Mouse (Mus musculus) cerebellum, postnatal 10 days (tissue): ENCODE data around the gene Retsat.

Experiments used
- DNase-seq, 2 experiments: peaks; one replicate each; pipeline ENCODE4 v3.0.0; 2021; ENCODE audit warnings: mixed read lengths in 2 of 2

Gene Retsat

DNA sequence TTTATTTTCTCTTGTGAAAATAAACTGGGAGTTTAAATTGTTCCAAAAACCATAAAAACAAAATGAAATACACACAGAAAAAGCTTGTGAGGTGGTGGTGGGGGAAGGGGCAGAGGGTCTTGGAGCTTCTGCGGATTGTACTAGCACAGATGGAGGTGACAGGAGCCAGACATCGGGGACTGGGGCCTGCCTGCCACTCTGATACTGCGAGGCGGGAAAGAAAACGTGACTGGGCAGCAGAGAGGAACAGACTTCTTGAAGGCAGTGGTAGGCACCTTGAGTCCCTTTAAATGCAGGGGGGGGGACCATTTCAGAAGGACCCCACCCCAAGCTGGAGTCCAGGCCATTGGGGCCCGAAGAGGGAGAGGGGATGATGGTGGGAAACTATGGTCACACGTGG, 28.1 kb downstream of the Retsat start:
- DNase-seq, result peak; percentile 52 to 58

GRCm38 (mm10) chr6:72627276-72627675, 29.0 kb downstream of the Retsat start:
- peak; percentile 89 to 92 for DNase-seq

- peak in 1 of 2 experiments; percentile 38 for DNase-seq
Measured at GRCm38 (mm10) chr6:72630370-72630769, 32.1 kb downstream of the Retsat start.

- peak; percentile 72 to 73 for DNase-seq
Measured at GRCm38 (mm10) chr6:72630961-72631360, 32.7 kb downstream of the Retsat start.

- peak; percentile 86 for DNase-seq
Measured at GRCm38 (mm10) chr6:72631700-72632099, 33.4 kb downstream of the Retsat start.

DNA sequence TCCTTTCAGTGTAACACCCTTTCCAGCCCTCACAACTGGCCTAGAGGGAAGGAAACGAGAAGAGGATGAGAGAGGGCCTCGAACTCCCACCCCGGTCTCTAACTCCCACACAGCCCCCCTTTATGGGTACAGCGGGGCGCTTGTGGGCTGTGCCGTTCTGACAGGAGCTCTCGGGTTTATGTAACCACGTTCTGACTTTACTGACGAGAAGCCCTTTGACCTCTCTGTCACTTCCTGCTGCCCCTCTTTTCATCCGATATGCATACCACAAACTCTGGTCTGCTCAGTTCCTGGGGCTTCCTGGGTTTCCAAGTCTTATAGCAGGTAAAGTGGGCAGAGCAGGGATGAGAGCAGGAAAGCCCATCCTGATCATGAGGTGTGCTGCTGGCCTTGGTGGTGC, 36.0 kb downstream of the Retsat start:
- DNase-seq, result no peak

- peak; percentile 74 to 84 for DNase-seq
Measured at GRCm38 (mm10) chr6:72635760-72636431, 37.6 kb downstream of the Retsat start.

DNA sequence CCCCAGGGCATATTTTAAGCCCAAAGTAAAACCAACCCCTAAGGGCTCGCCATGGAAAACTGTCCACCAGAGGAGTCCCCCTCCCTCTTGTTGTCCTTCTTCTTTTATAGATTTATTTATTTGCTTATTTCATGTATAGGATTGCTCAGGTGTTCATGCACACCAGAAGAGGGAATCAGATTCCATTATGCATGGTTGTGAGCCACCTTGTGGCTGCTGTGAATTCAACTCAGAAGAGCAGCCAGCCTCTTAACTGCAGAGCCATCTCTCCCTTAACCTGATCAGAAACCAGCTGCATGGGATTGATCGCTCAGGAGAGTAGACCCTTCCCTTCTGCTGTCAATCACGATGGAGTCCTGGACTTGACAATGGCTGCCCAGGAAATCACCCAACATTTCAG, 38.7 kb downstream of the Retsat start:
- DNase-seq, result peak; percentile 36 to 40

GRCm38 (mm10) chr6:72641218-72641954, 43.1 kb downstream of the Retsat start:
- no peak for DNase-seq

DNA sequence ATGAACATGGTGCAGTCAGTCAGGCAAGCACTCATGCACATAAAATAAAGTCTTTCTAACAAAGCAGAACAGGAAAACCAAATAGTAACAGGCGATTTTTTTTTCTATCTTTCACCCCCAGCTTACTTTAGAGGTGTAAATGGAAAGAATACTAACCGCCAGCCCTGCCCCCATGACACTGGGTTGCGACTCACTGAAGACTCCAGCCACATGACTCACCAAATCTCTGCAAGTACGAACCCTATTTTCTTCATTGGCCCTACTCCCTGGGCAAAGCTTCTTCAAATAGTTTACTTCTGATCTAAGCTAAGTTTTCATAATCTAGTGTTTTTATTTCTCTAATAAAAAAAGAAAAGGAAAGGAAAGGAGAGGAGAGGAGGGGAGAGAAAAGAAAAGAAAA, 46.3 kb downstream of the Retsat start:
- DNase-seq, result no peak

GRCm38 (mm10) chr6:72645364-72645763, 47.1 kb downstream of the Retsat start:
- no peak for DNase-seq

GRCm38 (mm10) chr6:72647383-72647820, 49.1 kb downstream of the Retsat start:
- DNase-seq, result peak; percentile 88 to 92

DNA sequence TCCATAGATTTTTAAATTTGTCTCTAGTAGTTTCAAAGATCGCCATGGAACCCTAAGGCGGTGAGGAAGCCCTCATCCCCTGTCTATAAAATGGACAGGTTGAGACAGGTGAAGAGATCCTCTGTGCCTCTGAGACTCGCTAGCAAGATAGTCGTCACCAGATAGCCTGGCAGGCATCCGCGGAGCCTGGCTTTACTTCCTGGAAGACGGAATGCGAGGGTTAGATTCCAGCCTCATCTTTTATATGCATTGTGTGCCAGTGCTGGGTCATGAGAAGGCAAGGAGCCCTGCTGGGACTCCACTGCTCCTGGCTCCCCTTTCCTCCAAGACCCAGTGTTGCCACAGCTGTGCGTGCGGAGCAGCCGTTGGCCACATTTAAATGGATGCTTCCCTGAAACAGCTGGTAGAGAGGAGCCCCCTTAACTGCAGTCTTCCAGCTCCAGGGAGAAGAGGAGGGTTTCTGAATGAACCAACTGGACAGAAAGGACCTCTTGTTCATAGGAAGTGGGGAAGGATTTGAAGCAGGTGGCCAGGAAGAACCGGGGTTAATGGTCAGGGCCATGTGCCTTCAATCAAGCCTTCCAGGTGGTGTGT, 49.8 kb downstream of the Retsat start:
- no peak for DNase-seq

DNA sequence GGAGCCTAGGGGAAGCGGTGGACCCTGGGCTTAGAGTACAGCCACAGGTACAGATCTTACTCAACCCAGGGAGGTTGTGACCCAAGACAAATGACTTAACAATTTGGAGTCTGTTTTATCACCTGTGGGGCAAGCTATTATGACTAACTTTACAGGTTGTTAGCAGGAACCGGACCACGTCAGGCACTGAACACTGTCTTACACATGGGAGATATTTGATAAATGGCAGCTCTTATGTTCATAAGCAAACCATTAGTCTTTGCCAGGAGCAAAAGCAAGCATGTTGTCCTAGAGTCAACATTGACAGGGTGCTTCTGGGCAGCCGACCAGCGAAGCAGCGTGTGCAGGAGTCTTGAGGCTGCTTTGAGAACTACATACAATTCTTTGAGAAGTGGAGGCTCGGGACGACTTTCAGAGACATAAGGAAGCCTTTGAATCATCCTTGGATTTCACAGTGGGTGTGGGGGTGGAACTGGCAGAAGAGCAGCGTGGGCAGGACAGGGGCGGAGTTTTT, 52.1 kb downstream of the Retsat start:
- peak in 1 of 2 experiments; percentile 28 for DNase-seq

DNA sequence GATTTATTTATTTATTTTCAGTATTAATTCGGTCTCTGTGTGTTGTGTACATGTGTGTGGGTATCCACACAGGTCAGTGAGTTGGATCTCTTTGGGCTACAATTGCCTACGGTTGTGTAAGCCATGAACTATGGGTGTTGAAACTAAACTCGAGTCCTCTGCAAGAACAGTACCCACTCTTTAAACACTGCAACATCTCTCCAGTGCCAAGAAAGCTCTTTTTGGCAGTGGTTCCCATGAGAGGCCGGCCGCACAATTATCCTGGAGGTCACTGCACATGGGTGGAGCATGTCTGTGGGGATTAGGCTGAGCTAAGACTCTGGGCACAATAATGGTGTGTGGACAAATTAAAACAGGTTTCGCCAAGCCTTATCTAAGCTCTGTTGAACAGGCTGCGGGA, 55.1 kb downstream of the Retsat start:
- DNase-seq, result peak in 1 of 2 experiments; percentile 31

DNA sequence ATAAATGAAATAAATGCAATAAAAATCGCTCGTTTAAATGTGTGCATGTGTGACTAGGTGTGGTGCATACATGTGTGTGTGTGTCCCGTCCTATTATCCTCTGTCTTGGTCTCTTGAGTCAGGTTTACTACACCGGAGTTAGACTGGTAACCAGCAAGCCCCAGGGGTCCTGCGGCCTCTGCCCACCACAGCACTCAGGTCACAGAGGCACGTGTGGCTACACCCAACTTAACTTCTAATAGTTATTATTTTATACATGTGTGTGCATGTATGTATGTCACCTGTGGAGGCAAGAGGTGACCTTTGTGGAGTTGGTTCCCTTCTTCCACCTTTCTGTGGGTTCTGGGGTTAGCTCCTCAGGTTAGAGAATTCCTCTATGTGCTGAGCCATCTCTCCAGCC, 56.1 kb downstream of the Retsat start:
- no peak for DNase-seq

- no peak for DNase-seq
Measured at GRCm38 (mm10) chr6:72655309-72656052, 57.2 kb downstream of the Retsat start.

DNA sequence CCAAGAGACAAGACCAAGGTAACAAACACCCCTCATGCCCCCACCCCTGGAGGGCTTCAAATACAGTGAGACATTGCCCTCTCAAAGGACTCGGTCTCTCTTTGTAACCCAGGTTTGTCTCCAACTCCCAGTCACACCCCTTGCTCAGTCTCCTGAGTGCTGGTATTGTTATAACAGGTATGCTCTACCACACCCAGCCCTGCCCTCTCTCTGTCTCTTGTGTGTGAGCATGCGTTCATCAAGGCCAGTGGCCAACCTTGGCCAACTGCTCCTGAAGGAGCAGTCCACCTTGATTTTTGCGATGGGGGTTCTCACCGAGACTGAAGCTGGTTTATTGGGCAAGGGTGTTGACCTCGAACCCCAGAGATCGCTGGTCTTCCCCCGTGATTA, 57.8 kb downstream of the Retsat start:
- no peak for DNase-seq

DNA sequence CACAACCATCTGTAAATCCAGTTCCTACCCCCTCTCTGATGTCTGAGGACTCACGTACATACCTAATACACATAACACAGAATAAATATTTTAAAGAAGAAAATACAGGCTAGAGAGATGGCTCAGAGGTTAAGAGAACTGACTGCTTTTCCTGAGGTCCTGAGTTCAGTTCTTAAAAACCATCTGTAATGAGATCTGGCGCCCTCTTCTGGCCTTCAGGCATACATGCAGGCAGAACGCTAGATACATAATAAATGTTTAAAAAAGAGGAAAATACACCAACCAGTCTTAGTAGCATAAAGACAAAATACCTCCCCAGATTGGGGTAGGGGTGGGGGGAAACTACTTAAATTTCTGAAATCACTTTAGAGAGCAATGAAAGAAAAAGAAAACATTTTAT, 59.7 kb downstream of the Retsat start:
- no peak for DNase-seq
